Mouse (Mus musculus): ENCODE measurements around the gene Tenm2.

DNA sequence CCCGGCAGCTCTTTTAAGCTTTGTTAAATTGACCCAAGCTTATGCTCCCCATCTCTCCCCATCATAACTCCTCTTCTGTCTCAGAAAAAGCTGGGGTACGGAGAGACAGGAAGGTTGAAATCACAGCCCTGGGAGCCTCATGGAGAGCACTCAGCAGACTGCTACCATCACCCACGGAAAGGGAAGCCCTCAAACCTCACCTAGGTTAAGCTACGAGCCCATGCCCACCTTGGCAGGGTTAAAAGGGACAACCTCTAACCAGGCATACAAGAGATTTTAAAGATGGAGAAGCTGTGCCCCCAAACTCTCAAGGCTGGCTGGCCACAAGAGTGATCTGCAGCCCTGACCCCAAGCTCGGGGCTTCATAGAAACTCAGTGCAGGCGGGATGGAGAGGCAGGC lies 1258.7 kb downstream of the Tenm2 start:
- TF ChIP-seq CTCF (IDR thresholded peaks at IDR 0.05): no peak
- TF ChIP-seq POLR2A (IDR thresholded peaks at IDR 0.05; ENCODE audit: insufficient read depth, low read depth, low read length): no peak
